Comparison of ENCODE assay signal across 16 mouse cellular contexts in the genomic region with DNA sequence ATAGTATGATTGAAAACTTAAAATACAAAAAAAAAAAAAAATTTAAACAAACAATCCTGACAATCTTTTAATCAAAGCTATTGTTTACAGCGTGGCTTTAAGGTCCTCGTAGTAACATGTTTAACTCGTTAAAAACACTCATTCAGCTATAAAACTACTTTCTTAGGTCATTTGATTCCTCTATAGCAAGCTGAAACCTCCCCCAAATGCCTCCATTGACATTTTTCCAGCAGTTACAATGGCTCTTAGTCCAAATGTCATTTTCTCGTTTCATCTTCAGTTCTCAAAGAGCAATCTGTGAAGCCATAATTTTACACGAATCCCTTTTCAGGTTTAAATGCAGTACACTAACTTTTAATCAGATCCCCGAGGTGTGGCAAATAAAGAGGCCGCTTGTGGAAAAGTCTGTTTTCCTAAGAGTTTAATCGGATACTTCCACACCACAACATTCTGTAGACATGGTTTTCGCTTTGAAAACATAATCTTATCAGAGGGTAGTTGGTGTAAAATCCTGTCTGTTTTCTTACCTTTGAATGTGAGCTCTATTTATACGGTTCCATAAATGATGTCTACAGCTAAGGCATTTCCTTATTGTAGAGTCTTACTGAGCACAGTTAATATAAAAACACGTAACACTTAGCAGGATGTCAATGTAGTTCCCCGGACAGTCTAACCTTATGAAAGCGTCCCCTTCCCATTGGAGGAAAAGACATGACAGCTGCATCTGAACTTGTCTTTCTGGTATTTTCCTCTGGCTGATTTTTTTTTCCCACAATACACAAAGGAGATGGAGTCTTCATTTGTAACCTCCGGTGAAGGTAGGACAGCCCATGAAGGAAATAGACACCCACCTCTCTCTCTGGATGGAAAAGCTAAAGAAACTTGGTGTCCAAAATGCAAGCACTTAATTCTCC.
DNase-seq lines count a peak whose midpoint lies in the region; ATAC-seq lines count a peak whose summit lies in the region.
"Had no signal": no experiment of that assay in that cellular context is flagged by ENCODE, and none has a peak within 500 bp of the region (broad histone marks: within the 10 kb centered on the region; RNA-seq: fewer than 3 reads in every experiment).

No protein-coding gene starts in this region.

- no peak overlapping the region for H3K4me3 ChIP-seq in hindbrain, embryonic 10.5 days
- H3K4me3 ChIP-seq in hindbrain, embryonic 13.5 days = no peak overlapping the region
- H3K4me3 ChIP-seq in limb, embryonic 15.5 days = no peak overlapping the region
- H3K4me3 ChIP-seq: gastrocnemius, adult 2 months; heart, embryonic 15.5 days; left cerebral cortex, adult 2 months had no signal

- H3K9me3 ChIP-seq in hindbrain, embryonic 10.5 days = no peaks in the 10 kb centered on the region
- no peaks in the 10 kb centered on the region for H3K9me3 ChIP-seq in hindbrain, embryonic 13.5 days
- H3K9me3 ChIP-seq in limb, embryonic 15.5 days = no peaks in the 10 kb centered on the region
- H3K9me3 ChIP-seq: heart, embryonic 15.5 days had no signal

- DNase-seq in hindbrain, embryonic 10.5 days (ENCODE audit: low spot score) = no peak
- peak; percentile 39 for DNase-seq in forelimb bud, embryonic 11.5 days (ENCODE audit: low read depth, low spot score)
- DNase-seq in kidney, adult 9 months = peak; percentile 70
- DNase-seq in right cerebral cortex, postnatal 4 days = no peak
- no peak for DNase-seq in urinary bladder, postnatal 4 days (ENCODE audit: low spot score in 2 of 2)
- DNase-seq: adrenal gland, postnatal 14 days; cerebellum, adult 11 months; gastrocnemius, adult 2 months; right cerebral cortex, postnatal 25 days had no signal

- no peaks in the 10 kb centered on the region for H3K36me3 ChIP-seq in hindbrain, embryonic 10.5 days
- no peaks in the 10 kb centered on the region for H3K36me3 ChIP-seq in hindbrain, embryonic 13.5 days
- H3K36me3 ChIP-seq in limb, embryonic 15.5 days = no peaks in the 10 kb centered on the region
- H3K36me3 ChIP-seq: heart, embryonic 15.5 days had no signal

- H3K9ac ChIP-seq in hindbrain, embryonic 13.5 days = no peak overlapping the region
- no peak overlapping the region for H3K9ac ChIP-seq in limb, embryonic 15.5 days
- H3K9ac ChIP-seq: heart, embryonic 15.5 days; liver, embryonic 14.5 days had no signal

- peaks cover 45% of the 10 kb centered on the region for H3K4me1 ChIP-seq in hindbrain, embryonic 10.5 days (replicated peaks)
- H3K4me1 ChIP-seq in hindbrain, embryonic 13.5 days (replicated peaks) = peaks cover 25% of the 10 kb centered on the region
- peaks cover 6% of the 10 kb centered on the region; the same call in 1 of the 2 replicates for H3K4me1 ChIP-seq in limb, embryonic 15.5 days

- peak overlapping the region; percentile 6; the same call in 1 of the 2 replicates for H3K27ac ChIP-seq in hindbrain, embryonic 10.5 days
- H3K27ac ChIP-seq in hindbrain, embryonic 13.5 days = no peak overlapping the region
- no peak overlapping the region for H3K27ac ChIP-seq in limb, embryonic 15.5 days
- H3K27ac ChIP-seq: gastrocnemius, adult 2 months; heart, embryonic 15.5 days; left cerebral cortex, adult 2 months; liver, embryonic 14.5 days; macrophage had no signal

- no peak for ATAC-seq in hindbrain, embryonic 13.5 days (ENCODE audit: low FRiP score)
- ATAC-seq in limb, embryonic 15.5 days (ENCODE audit: insufficient number of reproducible peaks, low FRiP score, low TSS enrichment, low read depth) = no peak
- ATAC-seq: inflammation-experienced regulatory T-cells, adult 6 months had no signal

- WGBS in hindbrain, embryonic 10.5 days = 77% methylated on average over 14 of the region's 14 CpGs
- WGBS in hindbrain, embryonic 13.5 days = 68% methylated on average over 14 of the region's 14 CpGs
- 31% methylated on average over 14 of the region's 14 CpGs for WGBS in limb, embryonic 15.5 days

- no peak overlapping the region for H3K4me2 ChIP-seq in hindbrain, embryonic 13.5 days
- peak overlapping the region; percentile 13; the same call in 1 of the 2 replicates for H3K4me2 ChIP-seq in limb, embryonic 15.5 days
- H3K4me2 ChIP-seq: heart, embryonic 15.5 days had no signal

- H3K27me3 ChIP-seq in hindbrain, embryonic 10.5 days (ENCODE audit: insufficient read depth, poor library complexity, severe bottlenecking) = no peaks in the 10 kb centered on the region
- no peaks in the 10 kb centered on the region for H3K27me3 ChIP-seq in hindbrain, embryonic 13.5 days
- 0 out of 2 replicates have a peak, but pooled peaks cover 4% of the 10 kb centered on the region for H3K27me3 ChIP-seq in limb, embryonic 15.5 days
- H3K27me3 ChIP-seq: heart, embryonic 15.5 days had no signal

Comparison
In these comparisons a context has a peak if more than half of its experiments do, and no peak if none do; other contexts are left out.
1. DNase-seq: peak in forelimb bud, embryonic 11.5 days (single experiment) and kidney, adult 9 months (single experiment); none in hindbrain, embryonic 10.5 days (single experiment), right cerebral cortex, postnatal 4 days (single experiment) and urinary bladder, postnatal 4 days (0 of 2).